Mouse (Mus musculus) hindbrain, embryonic 10.5 days (tissue): ENCODE data around the gene Morc3. TPM values are rescaled to one million over a fixed set of nuclear protein-coding genes. Genes with fewer than 3 reads are reported as not detected.

Source experiments
- DNase-seq: peaks from one replicate; pipeline ENCODE4 v3.0.0-alpha.2; 2017; ENCODE audit warnings: low spot score
- H3K27ac ChIP-seq: fragments of 300-500 bp; sonication (generic); 2 replicates; pipeline ENCODE4 v1.5.1; 2016; ENCODE audit warnings: mild to moderate bottlenecking, moderate library complexity
- H3K27me3 ChIP-seq: fragments of 300-500 bp; sonication (generic); 2 replicates; pipeline ENCODE4 v1.6.1; 2016; ENCODE audit warnings: mild to moderate bottlenecking; ENCODE audit not compliant: poor library complexity, insufficient read depth, severe bottlenecking
- H3K36me3 ChIP-seq: fragments of 300-500 bp; sonication (generic); 2 replicates; pipeline ENCODE4 v1.6.1; 2016; ENCODE audit warnings: mild to moderate bottlenecking, moderate library complexity
- H3K4me1 ChIP-seq: fragments of 300-500 bp; sonication (generic); replicated peaks from 2 replicates; pipeline ENCODE4 v1.6.1; 2016; ENCODE audit warnings: mild to moderate bottlenecking
- H3K4me3 ChIP-seq: fragments of 300-500 bp; sonication (generic); 2 replicates; pipeline ENCODE4 v1.5.1; 2016; ENCODE audit warnings: mild to moderate bottlenecking, moderate library complexity
- H3K9me3 ChIP-seq: fragments of 300-500 bp; sonication (generic); 2 replicates; pipeline ENCODE4 v1.6.1; 2016; ENCODE audit warnings: mild to moderate bottlenecking, moderate library complexity
- WGBS: fragments of 180-500 bp; shearing (Covaris S2); methylation state at CpG from one replicate; pipeline ENCODE4 v1.1.7; 2016; 5-methylcytosine and 5-hydroxymethylcytosine counted together
- polyA plus RNA-seq: library from polyadenylated mRNA; unstranded; fragments of >200 nt; fragmentation: Nextera tagmentation; extraction: Ambion mirVana; gene quantifications from 2 replicates; pipeline ENCODE4 v1.2.1, GENCODE M21; 2016

Morc3 gene
- polyA plus RNA-seq, 1 experiment from 2014 or later = 24.7 TPM

DNA sequence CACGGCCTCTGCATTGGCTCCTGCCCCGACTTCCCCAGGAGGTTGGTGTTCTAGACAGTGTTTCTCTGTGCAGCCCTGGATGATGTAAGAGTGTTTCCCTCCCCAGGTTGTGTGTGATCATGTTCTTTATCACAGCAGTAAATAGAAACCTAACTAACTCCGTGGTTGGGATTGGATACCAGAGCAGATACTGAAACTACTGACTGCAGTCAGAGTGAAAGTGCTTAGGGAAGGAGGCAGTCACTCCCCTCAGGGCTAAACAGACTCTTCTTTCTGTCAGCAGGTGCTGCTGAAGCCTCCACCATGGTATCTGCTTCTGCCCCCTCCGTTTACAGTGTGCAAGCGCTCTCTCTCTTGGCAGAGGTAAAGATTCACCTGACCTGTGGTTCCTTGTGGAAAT lies 33.3 kb upstream of the Morc3 start:
- Histone ChIP-seq H3K36me3 (peaks cover 12% of the 10 kb centered on the region; the same call in 1 of the 2 replicates), H3K27ac (no peak overlapping the region), H3K27me3 (no peaks in the 10 kb centered on the region), H3K9me3 (no peaks in the 10 kb centered on the region), H3K4me1 (peaks cover 14% of the 10 kb centered on the region; the same call in 1 of the 2 replicates), H3K4me3 (no peak overlapping the region)
- no peak for DNase-seq
- WGBS = 80% methylated on average over 5 of the region's 5 CpGs

GRCm38 (mm10) chr16:93799071-93799470 lies 32.9 kb upstream of the Morc3 start:
- 83% methylated on average over 3 of the region's 3 CpGs for WGBS
- Histone ChIP-seq H3K36me3 (peaks cover 14% of the 10 kb centered on the region; the same call in 1 of the 2 replicates), H3K27ac (no peak overlapping the region), H3K4me1 (peaks cover 14% of the 10 kb centered on the region; the same call in 1 of the 2 replicates), H3K27me3 (no peaks in the 10 kb centered on the region), H3K4me3 (no peak overlapping the region), H3K9me3 (no peaks in the 10 kb centered on the region)
- DNase-seq = no peak

DNA sequence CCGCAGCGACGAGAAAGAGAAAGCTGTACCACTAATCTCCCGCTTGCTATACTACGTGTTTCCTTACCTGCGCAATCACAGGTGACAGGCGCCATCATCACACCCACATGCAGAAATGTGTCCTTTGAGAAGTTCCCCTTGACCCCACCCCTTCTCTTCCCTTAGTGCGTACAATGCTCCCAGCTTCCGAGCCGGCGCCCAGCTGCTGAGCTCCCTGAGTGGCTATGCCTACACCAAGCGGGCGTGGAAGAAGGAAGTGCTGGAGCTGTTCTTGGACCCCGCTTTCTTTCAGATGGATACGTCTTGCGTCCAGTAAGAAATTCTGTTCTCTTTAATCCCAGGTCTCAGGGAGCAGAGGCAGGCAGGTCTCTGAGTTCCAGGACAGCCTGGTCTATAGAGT lies 32.0 kb upstream of the Morc3 start:
- no peaks in the 10 kb centered on the region for H3K27me3 ChIP-seq
- H3K4me1 ChIP-seq = peaks cover 8% of the 10 kb centered on the region; the same call in 1 of the 2 replicates
- H3K9me3 ChIP-seq = no peaks in the 10 kb centered on the region
- WGBS = 94% methylated on average over 16 of the region's 16 CpGs
- DNase-seq = no peak
- no peak overlapping the region for H3K27ac ChIP-seq
- H3K4me3 ChIP-seq = no peak overlapping the region
- H3K36me3 ChIP-seq = peaks cover 17% of the 10 kb centered on the region; the same call in 1 of the 2 replicates

GRCm38 (mm10) chr16:93807167-93807566 lies 24.8 kb upstream of the Morc3 start:
- WGBS = 93% methylated on average over 6 of the region's 6 CpGs
- DNase-seq = no peak
- Histone ChIP-seq H3K4me1 (peaks cover 32% of the 10 kb centered on the region), H3K9me3 (peaks cover 12% of the 10 kb centered on the region), H3K27me3 (no peaks in the 10 kb centered on the region), H3K36me3 (peaks cover 38% of the 10 kb centered on the region), H3K4me3 (no peak overlapping the region), H3K27ac (no peak overlapping the region)

DNA sequence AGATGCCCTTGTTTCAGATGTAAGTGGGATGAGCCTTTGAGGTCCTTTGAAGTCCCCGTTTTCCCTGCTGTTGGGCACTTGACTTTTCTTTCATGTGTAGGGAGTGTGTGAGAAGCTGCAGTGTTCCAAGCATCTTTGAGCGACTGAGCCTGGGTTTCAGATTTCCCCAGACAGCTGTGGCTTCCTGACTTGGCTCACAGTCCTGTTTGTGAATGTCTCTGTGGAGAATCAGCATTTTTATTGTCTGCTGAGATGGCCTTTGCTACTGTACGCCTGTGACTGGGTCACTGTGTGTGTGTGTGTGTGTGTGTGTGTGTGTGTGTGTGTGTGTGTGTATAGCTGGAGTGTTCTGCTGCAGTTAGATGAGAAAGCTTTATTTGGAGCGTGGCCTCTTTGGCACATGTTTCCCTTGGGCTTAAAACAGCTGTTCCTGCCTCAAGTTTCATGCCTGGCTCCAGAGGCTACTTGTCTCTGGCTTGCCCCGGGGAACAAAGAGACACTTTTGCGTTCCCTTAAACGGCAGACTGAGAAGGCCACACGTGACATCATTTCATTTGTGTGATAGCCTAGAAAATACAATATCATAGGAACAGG lies 23.9 kb upstream of the Morc3 start:
- Histone ChIP-seq H3K4me3 (no peak overlapping the region), H3K4me1 (peaks cover 32% of the 10 kb centered on the region), H3K9me3 (peaks cover 17% of the 10 kb centered on the region), H3K27ac (peak overlapping the region; percentile 70), H3K36me3 (peaks cover 43% of the 10 kb centered on the region), H3K27me3 (no peaks in the 10 kb centered on the region)
- peak; percentile 52 for DNase-seq
- 47% methylated on average over 8 of the region's 8 CpGs for WGBS

DNA sequence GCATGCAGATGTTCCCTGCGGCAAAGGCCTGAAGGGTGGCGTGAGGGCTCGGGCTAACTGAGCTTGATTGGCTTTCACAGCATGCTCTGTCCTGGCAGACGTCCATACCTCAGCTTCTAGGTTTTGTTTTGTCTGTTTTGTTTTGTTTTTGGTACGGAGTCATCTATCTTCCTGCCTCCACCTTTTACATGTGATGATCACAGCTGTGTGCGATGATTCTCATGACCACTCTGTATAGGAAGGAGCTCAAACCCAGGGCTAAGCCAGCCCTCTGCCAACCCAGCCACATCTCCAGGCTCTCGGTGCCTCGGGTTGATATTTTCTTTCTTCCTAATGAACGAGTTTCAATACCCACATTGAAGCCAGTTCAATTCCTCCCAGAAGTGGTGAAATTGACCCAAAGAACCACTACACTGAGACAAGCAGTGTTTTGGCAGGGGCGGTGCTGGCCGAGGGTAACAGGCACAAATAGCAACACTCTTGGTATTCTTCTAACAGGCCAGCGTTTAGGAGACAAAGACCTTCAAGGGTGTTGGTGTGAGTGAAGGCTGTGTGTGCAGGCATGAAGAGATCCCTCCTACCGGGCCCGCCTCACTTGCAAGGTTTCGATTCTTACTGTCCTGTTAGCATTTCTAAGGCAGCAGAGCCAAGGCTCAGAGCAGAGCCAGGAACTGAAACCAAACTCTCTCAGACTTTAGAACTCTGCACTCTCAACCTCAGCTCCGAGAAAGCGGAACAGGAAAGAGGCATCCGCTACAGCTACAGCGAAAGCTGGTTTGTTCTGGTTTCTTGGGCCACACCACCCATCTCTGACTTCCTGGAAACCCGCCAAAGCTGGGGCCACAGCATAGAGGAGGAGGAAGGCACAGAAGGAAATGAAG lies 15.8 kb upstream of the Morc3 start:
- Histone ChIP-seq H3K27ac (peak overlapping the region; percentile 13; the same call in 1 of the 2 replicates), H3K4me3 (no peak overlapping the region), H3K36me3 (peaks cover 15% of the 10 kb centered on the region), H3K4me1 (peaks cover 17% of the 10 kb centered on the region), H3K9me3 (peaks cover 15% of the 10 kb centered on the region), H3K27me3 (no peaks in the 10 kb centered on the region)
- DNase-seq = no peak
- 63% methylated on average over 20 of the region's 20 CpGs for WGBS

- peaks cover 17% of the 10 kb centered on the region for H3K4me1 ChIP-seq
- no peak overlapping the region for H3K27ac ChIP-seq
- H3K9me3 ChIP-seq = peaks cover 8% of the 10 kb centered on the region
- DNase-seq = no peak
- H3K27me3 ChIP-seq = no peaks in the 10 kb centered on the region
- peaks cover 8% of the 10 kb centered on the region for H3K36me3 ChIP-seq
- no peak overlapping the region for H3K4me3 ChIP-seq
- WGBS = 79% methylated on average over 7 of the region's 7 CpGs
Measured at GRCm38 (mm10) chr16:93816861-93817260, 15.1 kb upstream of the Morc3 start.

DNA sequence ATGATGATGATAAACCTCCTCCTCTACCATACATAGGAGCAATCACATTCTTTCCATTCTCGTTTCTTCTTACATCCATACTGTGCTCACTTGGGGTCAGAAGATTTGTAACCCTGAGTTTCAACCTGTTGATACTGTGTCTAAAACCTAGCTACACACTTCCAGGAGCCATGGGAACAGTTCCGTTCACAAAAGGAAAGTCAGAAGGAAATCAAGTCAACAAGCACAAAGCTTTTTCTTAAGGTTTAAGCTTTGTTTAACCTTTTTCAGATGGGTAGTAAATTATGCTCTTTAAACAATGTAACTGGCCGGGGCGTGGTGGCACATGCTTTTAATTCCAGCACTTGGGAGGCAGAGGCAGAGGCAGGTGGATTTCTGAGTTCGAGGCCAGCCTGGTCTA lies 14.6 kb upstream of the Morc3 start:
- H3K27me3 ChIP-seq = no peaks in the 10 kb centered on the region
- peaks cover 3% of the 10 kb centered on the region for H3K36me3 ChIP-seq
- 91% methylated on average over 5 of the region's 5 CpGs for WGBS
- no peak overlapping the region for H3K4me3 ChIP-seq
- H3K27ac ChIP-seq = no peak overlapping the region
- no peak for DNase-seq
- peaks cover 17% of the 10 kb centered on the region for H3K4me1 ChIP-seq
- peaks cover 3% of the 10 kb centered on the region for H3K9me3 ChIP-seq

DNA sequence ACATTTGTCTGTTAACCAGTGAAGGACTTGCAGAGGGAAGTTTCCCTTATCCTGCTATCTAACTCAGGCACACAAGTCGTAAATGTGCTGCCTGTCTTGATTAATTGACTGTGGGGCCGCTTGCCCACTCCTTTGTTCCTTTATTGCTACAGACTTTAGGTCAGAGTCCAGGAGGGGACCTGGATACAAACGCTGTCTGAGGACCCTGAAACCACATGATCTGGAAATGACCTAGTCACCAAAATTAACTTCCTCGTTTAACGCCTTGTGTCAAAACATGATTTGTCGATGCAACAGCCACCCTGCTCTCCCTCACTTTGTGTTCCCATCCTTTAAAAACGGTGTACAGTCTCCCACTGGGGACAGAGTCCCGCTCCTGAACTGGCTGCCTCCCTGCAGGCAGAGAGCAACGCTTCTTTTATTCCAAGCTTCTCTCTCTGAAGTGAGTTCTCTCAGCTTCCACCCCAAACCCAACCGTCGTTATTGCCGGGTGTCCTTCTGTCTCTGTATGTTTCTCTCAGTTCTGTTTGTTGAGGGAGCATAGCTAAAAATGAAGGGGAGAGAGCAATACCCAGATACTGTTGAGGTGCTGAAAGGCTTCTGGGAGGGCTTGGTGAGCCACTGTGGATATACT lies 13.1 kb upstream of the Morc3 start:
- no peaks in the 10 kb centered on the region for H3K36me3 ChIP-seq
- 59% methylated on average over 12 of the region's 12 CpGs for WGBS
- H3K9me3 ChIP-seq = peaks cover 6% of the 10 kb centered on the region; the same call in 1 of the 2 replicates
- no peaks in the 10 kb centered on the region for H3K27me3 ChIP-seq
- no peak overlapping the region for H3K4me3 ChIP-seq
- DNase-seq = no peak
- peaks cover 17% of the 10 kb centered on the region for H3K4me1 ChIP-seq
- no peak overlapping the region for H3K27ac ChIP-seq

DNA sequence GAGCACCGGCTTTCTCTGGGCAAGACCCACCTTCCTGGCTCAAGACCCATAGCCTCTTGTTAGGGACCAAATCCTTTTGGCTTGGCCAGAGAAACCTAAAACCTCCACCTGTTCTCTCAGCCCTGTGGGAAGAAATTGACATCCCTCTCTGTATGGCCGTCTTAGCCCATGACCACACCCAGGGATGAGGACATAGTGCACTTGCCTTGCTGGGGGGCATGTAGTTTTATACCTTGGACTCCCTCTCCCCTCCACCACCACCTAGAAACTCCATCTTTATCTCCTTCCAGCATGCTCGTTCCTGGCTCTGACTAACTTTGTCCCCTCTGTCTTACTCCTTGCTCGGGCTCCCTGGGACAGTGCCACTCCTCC lies 12.6 kb upstream of the Morc3 start:
- Histone ChIP-seq H3K27me3 (no peaks in the 10 kb centered on the region), H3K4me1 (peaks cover 17% of the 10 kb centered on the region), H3K36me3 (no peaks in the 10 kb centered on the region), H3K4me3 (no peak overlapping the region), H3K27ac (no peak overlapping the region), H3K9me3 (peaks cover 11% of the 10 kb centered on the region; the same call in 1 of the 2 replicates)
- WGBS = 85% methylated on average over 4 of the region's 4 CpGs
- DNase-seq = no peak

DNA sequence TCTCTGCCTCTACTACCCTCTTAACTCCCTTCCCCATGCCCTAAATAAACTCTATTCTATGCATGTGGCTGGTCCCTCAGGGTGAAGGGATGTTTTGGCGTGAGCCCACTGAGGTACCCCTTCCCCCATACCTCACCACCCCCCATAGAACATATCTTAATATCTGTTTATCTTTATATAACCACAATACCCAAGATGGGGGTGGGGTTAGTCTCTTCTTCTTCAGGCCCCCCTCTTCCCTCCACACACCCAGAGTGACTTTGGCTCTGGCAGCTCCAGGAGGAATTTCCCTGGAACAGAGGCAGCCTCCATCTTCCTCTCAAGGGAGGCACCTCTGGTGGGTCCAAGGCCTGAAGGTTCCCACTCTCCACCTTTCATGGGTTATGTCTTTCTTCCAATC lies 11.9 kb upstream of the Morc3 start:
- no peak for DNase-seq
- Histone ChIP-seq H3K27me3 (no peaks in the 10 kb centered on the region), H3K36me3 (no peaks in the 10 kb centered on the region), H3K4me1 (peaks cover 17% of the 10 kb centered on the region), H3K9me3 (peaks cover 14% of the 10 kb centered on the region; the same call in 1 of the 2 replicates), H3K4me3 (no peak overlapping the region), H3K27ac (no peak overlapping the region)
- WGBS = 86% methylated on average over 1 of the region's 1 CpGs

- no peak for DNase-seq
- H3K36me3 ChIP-seq = no peaks in the 10 kb centered on the region
- no peak overlapping the region for H3K4me3 ChIP-seq
- no peaks in the 10 kb centered on the region for H3K27me3 ChIP-seq
- 86% methylated on average over 3 of the region's 3 CpGs for WGBS
- H3K27ac ChIP-seq = no peak overlapping the region
- H3K9me3 ChIP-seq = peaks cover 14% of the 10 kb centered on the region; the same call in 1 of the 2 replicates
- H3K4me1 ChIP-seq = peaks cover 11% of the 10 kb centered on the region; the same call in 1 of the 2 replicates
Measured at GRCm38 (mm10) chr16:93821706-93822105, 10.2 kb upstream of the Morc3 start.
